Mouse (Mus musculus) frontal cortex, postnatal 14 days (tissue): ENCODE measurements around the gene Egfr.
A peak's percentile ranks its signal among the peaks of the same experiment; 100 is the strongest.

ENCODE experiments used
- DNase-seq, 2 experiments: peaks; one replicate each; pipeline ENCODE4 v3.0.0; 2022; ENCODE audit warnings: low spot score in 2 of 2

Egfr gene

DNA sequence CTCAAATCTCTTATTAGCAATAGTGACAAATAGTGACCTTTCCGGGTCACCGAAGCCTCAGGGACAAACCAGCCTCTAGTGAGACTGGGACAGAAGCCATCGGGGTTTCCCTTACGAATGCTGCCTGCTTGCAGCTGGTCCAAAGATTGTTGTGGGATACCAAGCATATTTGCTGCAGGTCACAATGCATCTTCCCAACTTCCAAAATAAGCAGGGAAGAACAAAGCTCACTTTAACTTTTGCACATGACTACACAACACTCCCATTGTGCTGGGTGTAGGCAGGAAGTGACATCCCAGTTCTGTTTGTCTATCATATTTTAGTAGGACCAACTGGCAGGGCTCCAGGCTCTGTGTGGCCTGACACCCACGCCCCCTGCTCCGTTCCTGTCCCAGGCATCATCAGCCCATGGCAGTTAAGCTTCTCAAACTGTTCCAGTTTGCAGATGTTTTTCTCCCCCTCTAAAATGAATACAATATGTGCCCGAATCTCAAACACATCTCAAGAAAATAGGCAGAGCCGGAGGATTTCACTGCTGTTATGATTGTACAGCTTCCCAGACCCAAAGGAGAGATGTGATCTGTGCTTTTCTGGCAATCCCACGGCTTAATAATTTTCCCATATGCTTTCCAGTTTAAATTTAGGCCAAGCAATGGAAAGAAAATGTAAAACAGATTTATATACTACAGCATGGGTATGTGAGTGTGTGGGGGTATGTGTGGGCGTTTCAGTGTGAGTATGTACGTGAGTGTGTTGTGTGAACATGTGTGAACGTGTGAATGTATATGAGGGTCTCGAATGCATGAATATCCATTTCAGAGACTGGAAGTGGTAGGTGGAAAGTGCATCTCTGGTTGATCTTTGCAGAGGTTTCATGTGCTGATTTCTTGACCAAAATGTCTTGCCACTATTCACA, 143.7 kb downstream of the Egfr start:
- DNase-seq = peak in 1 of 2 experiments; percentile 14

GRCm38 (mm10) chr11:16897681-16898080, 145.7 kb downstream of the Egfr start:
- DNase-seq = no peak

DNA sequence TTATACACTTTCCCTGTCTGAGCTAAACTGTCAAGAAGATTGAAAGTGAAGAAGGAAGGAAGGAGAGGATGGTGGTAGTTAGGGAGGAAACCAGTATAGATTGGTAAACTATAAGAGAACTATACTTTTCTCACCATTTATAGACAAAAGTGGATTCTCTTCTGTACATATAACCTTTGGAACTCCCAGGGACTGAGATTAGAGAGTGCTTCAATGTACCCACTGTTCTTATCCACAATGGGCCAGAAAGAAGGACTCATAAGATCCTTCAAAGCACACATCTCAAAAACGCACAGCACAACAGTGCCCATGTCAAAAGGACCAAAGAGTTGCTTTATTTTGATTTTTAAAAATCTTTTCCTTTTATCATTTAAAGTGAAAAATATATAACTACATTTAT, 148.2 kb downstream of the Egfr start:
- no peak for DNase-seq

DNA sequence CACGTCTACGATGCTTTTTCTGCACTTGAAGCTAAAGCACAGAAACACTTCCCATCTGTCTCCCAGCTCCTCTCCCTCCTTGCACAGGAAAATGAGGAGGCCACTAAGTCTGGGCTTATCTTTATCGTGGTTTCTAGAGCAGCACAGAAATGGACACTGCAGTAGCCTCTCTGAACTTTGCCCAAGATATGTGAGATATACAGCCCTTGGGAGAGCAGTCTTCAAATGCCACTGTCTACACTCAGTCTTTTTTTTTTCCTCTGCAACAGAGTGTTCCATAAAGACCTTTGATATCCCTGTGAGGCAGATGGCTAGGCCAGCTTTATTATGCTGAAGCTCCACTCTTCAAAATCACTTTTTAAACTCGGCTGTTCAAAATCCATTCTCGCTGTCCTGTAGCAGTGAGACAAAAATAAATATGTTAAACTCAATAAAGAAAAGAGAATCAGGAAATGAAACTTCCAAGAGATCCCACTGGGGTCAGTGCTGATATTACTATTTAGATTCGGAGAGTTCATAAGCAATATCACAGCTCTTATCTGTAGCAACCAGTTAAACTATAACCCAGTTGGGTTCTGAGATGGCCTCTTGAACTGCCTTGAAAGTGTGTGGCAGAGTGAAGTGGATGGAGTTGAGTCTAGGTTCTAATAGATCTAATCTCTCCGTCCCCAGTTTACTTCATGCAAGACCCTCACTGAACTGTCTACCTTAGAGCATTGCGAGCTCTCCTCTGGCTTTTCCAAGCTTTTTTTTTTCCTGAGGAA, 148.8 kb downstream of the Egfr start:
- DNase-seq = no peak

DNA sequence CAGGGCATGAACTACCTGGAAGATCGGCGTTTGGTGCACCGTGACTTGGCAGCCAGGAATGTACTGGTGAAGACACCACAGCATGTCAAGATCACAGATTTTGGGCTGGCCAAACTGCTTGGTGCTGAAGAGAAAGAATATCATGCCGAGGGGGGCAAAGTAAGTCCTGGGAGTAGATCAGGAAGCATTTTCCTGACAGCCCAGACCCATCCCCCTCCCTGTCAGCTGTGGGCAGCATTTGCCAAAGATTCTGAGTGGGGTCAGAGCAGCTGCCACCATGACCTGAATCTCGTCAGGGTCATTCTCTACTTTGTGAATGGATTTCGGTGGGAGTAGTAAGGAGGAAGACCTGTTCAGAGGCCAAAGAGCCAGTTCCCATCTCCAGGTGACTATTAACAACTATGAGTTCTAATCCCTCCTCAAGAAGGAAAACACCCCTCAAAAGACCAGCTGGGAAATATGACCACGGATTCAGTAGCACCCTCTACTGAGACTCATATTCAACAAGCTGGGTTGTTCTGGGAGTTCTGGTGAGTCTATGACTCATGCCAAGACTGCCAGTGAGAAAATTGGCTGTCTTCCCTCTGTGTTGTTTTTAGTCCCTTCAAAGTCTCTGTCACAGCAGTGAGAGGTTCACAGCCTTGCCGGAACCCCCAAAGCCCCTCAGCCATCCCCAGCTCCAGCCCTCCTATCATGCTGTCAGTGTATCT, 152.5 kb downstream of the Egfr start:
- DNase-seq = peak in 1 of 2 experiments; percentile 10

- no peak for DNase-seq
These were observed 153.0 kb downstream of the Egfr start for GRCm38 (mm10) chr11:16905012-16905332.

DNA sequence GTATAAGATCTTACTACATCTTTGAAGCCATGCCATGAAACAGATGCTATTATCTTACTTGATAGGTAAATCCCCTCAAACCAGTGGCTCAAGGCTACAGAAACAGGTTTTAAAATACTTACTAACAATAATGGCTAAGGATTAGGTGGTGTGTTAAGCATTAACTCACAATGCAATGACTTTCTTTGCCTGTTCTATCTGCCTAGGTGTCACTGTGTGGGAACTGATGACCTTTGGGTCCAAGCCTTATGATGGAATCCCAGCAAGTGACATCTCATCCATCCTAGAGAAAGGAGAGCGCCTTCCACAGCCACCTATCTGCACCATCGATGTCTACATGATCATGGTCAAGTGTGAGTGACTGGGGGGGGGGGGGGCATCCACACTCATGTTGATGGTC, 154.5 kb downstream of the Egfr start:
- no peak for DNase-seq

DNA sequence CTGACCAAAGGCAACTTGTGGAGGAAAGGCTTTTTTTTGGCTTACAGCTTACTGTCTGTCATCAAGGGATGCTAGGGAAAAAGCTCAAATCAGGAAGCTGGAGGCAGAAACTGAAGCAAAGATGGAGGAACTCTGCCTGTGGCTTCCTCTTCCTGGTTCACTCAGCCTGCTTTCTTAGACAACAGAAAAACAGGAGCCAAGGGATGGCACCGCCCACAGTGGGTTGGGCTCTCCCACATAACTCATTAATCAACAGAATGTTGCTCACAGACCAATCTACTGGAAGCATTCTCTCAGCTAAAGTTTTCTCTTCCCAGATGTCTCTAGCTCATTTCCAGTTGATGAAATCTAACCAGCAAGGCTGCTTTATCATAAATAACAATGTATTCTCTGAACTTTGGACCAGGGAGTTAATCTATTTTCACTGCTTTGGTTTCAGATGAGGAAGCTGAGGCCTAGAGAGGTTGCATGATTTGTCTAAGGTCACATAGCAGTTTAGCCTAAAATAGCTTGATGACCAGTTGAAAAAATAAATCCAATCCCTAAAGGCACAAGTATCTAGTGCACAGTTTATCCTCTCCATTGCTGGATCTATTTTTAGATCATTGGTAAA, 155.6 kb downstream of the Egfr start:
- DNase-seq = no peak

DNA sequence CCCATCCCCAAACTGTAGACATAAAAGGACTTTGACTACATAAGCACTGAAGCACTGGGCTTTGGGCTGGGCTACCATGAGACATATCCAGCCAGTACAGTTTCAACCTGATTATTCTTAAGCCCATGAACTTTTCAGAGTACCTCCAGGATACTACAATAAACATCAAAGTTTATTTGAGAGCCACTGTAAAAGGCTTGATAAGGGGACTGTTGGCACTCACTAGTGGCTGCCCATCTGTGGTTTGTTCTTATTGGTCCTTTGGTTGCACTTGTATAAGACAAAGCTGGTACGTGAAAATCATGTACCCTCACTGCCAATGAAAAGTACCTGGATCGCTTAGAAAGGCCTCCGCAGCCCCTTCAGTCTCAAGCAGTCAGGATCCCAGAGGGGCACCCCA, 162.8 kb downstream of the Egfr start:
- no peak for DNase-seq

DNA sequence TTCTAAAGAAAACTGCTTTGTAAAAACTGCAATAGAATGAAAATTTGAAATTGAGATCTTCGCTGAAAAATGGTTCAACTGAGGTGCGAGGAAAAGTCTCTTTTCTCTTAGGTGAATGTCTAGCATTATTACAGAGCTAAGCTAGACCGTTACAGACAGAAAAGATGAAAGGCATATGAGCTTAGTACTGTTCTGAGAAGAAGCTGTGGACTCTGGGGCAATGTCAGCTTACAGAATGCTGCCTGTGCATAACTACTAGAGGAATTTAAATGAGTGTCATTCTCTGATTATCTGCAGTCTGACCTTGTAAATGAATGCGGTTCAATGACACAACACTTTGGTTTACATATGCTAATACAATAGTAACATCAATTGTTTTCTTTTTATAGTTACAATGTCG, 163.8 kb downstream of the Egfr start:
- DNase-seq = no peak

DNA sequence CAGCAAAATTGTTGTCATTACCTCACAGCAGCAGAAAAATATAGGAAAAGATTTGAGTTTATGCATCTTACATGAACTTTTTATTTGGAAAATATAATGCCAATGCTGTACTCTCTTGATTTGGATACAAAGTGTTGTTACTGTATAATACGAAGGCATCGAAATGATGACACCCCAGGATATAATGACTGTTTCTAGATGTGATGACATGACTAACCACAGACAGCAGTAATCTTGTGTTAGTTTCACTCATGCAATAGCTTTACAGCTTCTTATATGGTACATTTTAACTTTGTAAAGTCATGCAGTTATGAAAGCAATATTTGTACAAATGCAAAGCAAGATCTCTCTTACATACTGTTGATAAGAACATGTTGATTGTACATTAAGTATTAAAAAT, 165.5 kb downstream of the Egfr start:
- no peak for DNase-seq

DNA sequence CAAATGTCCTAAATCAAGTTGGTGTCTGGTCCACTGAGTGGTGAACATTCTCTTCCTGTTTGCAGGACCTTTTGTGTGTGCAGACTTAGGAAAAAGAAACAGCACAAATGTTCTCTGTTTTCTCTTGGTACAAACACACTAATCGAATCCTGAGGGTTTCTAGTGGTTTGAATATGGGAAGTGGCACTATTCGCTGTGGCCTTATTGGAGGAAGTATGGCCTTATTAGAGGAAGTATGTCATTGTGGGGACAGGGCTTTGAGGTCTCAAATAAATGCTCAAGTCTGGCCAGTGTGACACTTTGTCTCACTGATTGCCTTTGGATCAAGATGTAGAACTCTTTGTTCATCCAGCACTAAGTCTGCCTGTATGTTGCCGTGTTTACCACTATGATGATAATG, 180.2 kb downstream of the Egfr start:
- DNase-seq = no peak

DNA sequence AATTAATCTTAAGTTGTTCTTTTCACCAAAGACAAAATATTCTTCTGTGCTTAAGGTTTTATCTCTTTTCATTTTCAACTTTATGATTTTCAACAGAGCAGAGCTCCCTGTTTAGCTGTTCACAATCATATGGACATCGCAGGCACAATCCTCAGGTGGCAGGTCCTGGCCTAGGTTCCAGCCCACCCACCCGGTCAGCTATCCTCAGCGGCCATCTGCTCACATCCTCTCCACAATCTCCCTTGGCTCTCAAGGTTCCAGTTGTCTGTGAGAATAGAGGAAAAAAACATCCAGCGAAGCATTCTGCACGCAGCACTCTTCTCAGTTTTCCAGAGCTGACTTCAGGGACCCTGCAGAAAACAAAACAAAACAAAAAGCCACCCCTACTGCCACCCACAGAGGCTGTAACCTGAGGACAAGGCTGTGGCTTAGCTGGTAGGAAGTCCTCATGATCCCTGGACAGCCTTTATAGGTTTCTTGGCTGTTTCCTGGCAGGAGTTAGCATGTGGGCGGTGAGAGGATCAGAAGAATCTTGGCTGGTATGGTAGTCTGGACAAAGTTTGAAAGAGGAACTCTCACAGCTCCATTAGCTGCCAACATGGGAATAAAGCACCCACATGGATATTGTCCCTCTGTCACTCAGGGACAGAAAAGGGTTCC, 183.7 kb downstream of the Egfr start:
- DNase-seq = no peak

GRCm38 (mm10) chr11:16941103-16941793, 189.2 kb downstream of the Egfr start:
- no peak for DNase-seq

DNA sequence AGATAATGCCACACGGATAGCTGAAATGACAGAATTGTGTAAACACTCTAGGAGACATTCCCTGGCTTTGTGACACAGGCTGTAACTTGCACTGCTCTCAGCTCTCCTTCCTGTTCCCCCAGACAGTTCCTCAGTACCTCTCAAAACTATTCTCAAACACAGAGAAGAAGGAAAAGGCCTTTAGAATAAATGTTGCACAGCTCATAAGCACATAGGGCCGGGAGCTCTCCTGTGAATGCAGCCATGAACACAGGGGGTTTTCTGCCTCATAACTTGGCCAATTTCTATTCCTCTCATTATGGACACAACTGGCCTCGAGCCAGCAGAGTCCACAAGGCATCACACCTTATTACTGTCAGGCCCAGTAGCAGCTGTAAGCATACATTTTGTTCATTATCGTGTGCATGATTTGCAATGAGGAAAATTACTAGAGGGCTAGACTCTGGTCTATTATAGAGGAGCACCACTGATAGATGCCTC, 190.0 kb downstream of the Egfr start:
- no peak for DNase-seq

- no peak for DNase-seq
These were observed 191.0 kb downstream of the Egfr start for GRCm38 (mm10) chr11:16943016-16943415.

- no peak for DNase-seq
These were observed 196.8 kb downstream of the Egfr start for GRCm38 (mm10) chr11:16948756-16949155.

DNA sequence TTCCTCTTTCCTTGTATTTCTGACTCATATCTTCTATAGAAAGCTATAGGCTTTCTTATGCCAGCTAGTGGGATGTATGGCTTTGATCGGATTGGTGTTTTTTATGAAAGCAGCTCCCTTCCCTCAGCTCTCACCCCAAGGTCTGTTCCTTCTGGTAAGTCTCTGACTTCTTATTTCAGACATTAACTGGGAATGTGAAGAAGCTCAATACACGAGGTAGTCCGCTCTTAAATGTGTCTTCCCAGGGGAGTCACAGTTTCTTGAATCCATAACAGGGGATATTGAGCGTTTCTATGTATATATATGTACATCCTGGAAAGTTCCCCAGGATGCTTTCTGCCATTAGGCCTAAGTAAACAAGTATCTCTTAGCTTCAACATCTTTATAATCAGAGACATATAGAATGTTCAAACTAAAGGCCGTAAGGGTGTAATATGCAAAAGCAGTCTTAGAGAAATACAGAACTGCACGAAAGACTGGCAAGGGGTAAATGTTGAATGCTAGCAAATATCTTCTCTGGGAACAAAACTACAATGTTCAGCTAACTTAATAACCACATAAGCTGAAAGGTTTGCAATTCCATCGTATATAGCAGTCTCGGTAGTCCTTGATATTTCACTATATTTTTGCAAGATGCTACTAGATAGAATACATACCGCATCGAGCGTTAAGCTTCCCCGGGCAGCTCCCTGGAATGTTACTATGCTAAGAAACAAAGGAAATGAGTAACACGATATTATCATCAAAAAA, 198.4 kb downstream of the Egfr start:
- DNase-seq = no peak

DNA sequence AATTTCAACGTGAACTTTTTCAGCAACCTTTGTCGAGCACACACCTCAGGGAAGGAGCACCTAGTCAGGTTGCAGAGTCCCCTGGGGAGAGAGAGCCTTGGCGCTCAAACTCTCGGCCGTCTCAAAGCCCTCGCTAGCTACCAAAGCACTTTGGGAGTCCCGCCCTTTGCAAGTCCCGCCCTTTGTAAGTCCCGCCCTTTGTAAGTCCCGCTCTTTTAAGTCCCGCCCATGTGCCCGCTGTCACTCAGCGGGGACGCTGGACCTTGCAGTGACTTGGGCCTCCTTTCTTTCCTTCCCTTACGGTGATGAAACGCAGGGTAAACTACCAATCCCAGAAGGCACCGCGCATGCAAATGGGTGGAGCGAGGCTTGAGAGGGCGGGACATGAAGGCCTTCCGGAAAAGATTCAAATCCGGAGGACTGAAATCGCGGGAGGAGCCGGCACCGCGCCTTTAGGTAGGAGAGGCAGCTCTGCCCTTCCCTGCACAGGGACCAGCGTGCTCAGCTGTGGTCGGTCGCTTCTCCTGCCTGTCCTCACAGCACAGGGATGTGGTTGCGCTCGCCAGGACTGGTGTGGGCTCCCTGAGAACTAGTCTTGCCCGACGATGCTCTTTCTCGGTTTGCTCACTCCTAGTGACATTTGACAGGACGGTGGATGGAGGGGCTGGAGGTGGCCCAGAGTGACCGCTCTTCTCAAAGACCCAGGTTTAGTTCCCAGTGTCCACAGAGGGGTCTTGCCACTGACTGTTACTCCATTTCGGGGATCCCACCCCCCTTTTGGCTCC, 199.2 kb downstream of the Egfr start, which contains the start of gene Fbxo48:
Gene Fbxo48, plus strand, starts transcription at position 400 of the 785 bp plus-strand sequence.
- peak; percentile 92 to 96 for DNase-seq
